In the genomic region with DNA sequence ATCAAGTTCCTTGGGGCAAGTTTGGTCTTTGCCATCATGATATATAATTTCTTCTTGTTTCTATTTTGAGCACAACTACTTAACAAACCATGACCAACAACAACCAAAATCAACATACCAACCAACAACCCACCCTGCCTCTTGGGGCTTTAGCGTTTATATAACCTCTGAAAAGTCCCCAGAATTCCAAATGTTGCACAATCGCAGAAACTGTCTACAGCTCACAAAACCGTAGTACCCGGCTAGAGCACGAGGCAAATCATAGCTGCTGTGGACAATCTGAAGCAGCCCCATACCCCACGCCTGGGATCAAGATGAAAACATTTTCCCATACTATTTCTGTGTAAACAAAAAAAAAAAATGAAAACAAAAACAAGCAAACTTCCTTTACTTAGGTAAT, we compare ENCODE assay signal across 36 mouse cellular contexts. TPM values are rescaled to one million over a fixed set of nuclear protein-coding genes. Genes with fewer than 3 reads are reported as not detected.
"Had no signal": no experiment of that assay in that cellular context is flagged by ENCODE, and none has a peak within 500 bp of the region (broad histone marks: within the 10 kb centered on the region; RNA-seq: fewer than 3 reads in every experiment).

No protein-coding gene starts in this region.

- H3K27me3 ChIP-seq: limb, embryonic 15.5 days; midbrain, embryonic 15.5 days had no signal

- H3K4me1 ChIP-seq: liver, embryonic 12.5 days; liver, embryonic 13.5 days; liver, embryonic 15.5 days had no signal

- H3K27ac ChIP-seq: limb, embryonic 10.5 days; limb, embryonic 12.5 days; limb, embryonic 13.5 days; limb, embryonic 15.5 days; liver, embryonic 12.5 days; liver, embryonic 13.5 days; liver, embryonic 14.5 days; liver, embryonic 15.5 days; lung, embryonic 15.5 days; macrophage; midbrain, embryonic 10.5 days; midbrain, embryonic 12.5 days; midbrain, embryonic 13.5 days; midbrain, embryonic 15.5 days; neural tube, embryonic 12.5 days had no signal

- H3K9me3 ChIP-seq: limb, embryonic 10.5 days; limb, embryonic 12.5 days; limb, embryonic 13.5 days; limb, embryonic 15.5 days; liver, embryonic 12.5 days; liver, embryonic 13.5 days; liver, embryonic 15.5 days; lung, embryonic 15.5 days; midbrain, embryonic 10.5 days; midbrain, embryonic 12.5 days; midbrain, embryonic 13.5 days; midbrain, embryonic 15.5 days; neural tube, embryonic 12.5 days had no signal

- DNase-seq: left cerebral cortex, postnatal 4 days; liver; liver, embryonic 13.5 days; liver, postnatal 0 days; lung, adult 18-20 months; lung, adult 2 months; lung, embryonic 14.5 days; lung, postnatal 10 days; lung, postnatal 14 days; lung, postnatal 36 days; lung, postnatal 4 days; midbrain, embryonic 14.5 days had no signal

- H3K36me3 ChIP-seq: limb, embryonic 10.5 days; limb, embryonic 12.5 days; limb, embryonic 13.5 days; limb, embryonic 15.5 days; liver, embryonic 12.5 days; liver, embryonic 13.5 days; liver, embryonic 15.5 days; lung, embryonic 15.5 days; midbrain, embryonic 10.5 days; midbrain, embryonic 12.5 days; midbrain, embryonic 13.5 days; midbrain, embryonic 15.5 days; neural tube, embryonic 12.5 days had no signal

- ATAC-seq: liver, embryonic 12.5 days; liver, postnatal 0 days; lung, postnatal 0 days; midbrain, embryonic 13.5 days; midbrain, embryonic 15.5 days; midbrain, embryonic 16.5 days had no signal

- H3K4me3 ChIP-seq: limb, embryonic 10.5 days; limb, embryonic 12.5 days; limb, embryonic 13.5 days; limb, embryonic 15.5 days; liver, embryonic 12.5 days; liver, embryonic 13.5 days; liver, embryonic 15.5 days; lung, embryonic 15.5 days; megakaryocyte, embryonic 14.5 days; midbrain, embryonic 10.5 days; midbrain, embryonic 12.5 days; midbrain, embryonic 13.5 days; midbrain, embryonic 15.5 days; neural tube, embryonic 12.5 days had no signal

- H3K9ac ChIP-seq: limb, embryonic 12.5 days; limb, embryonic 13.5 days; limb, embryonic 15.5 days; liver, embryonic 12.5 days; liver, embryonic 13.5 days; liver, embryonic 14.5 days; liver, embryonic 15.5 days; liver, postnatal 0 days; lung, embryonic 14.5 days; lung, embryonic 15.5 days; midbrain, embryonic 12.5 days; midbrain, embryonic 13.5 days; midbrain, embryonic 15.5 days; neural tube, embryonic 12.5 days had no signal

- H3K4me2 ChIP-seq: limb, embryonic 12.5 days; limb, embryonic 13.5 days; limb, embryonic 15.5 days; liver, embryonic 11.5 days; liver, embryonic 12.5 days; liver, embryonic 13.5 days; liver, embryonic 15.5 days; lung, embryonic 14.5 days; lung, embryonic 15.5 days; midbrain, embryonic 11.5 days; midbrain, embryonic 12.5 days; midbrain, embryonic 13.5 days; midbrain, embryonic 15.5 days; neural tube, embryonic 12.5 days had no signal

RNA-seq across cellular contexts. Expression of a gene that starts 3.1 kb away (rescaled TPM):
- total RNA-seq: liver, adult 2 months; megakaryocyte progenitor cell, adult 5-6 weeks; megakaryocyte, adult 5-6 weeks; megakaryocyte-erythroid progenitor cell, adult 5-6 weeks; monocyte, adult 5-6 weeks had no signal
- polyA plus RNA-seq: liver, adult 2 months had no signal
